Mouse (Mus musculus) ES-E14 (cell line): ENCODE measurements at regions not wholly inside any gene's neighbourhood (a gene's known extent, or its start where the extent isn't known, plus 50 kb on each side); places are given as distances from the start of the nearest gene placed in this dataset.

Source experiments
- DNase-seq: peaks from one replicate; pipeline ENCODE4 v3.0.0-alpha.2; 2013; ENCODE audit warnings: low read depth, low spot score
- H3K27ac ChIP-seq: 2 replicates; pipeline ENCODE4 v1.5.1; 2012; ENCODE audit warnings: low read depth, mild to moderate bottlenecking, low read length, moderate library complexity, mixed read lengths; ENCODE audit not compliant: poor library complexity, insufficient read depth, severe bottlenecking
- H3K36me3 ChIP-seq: 2 replicates; pipeline ENCODE4 v1.6.1; 2012; ENCODE audit warnings: mild to moderate bottlenecking, low read length, moderate library complexity, mixed read lengths; ENCODE audit not compliant: control insufficient read depth, poor library complexity, insufficient read depth, severe bottlenecking
- H3K4me1 ChIP-seq, 2 experiments: fragments of 150-350 bp in 1 of 2; sonication (generic) in 1 of 2; 2 replicates each; pipeline ENCODE4 v1.6.1; 2012; ENCODE audit warnings: low read length in 2 of 2, mild to moderate bottlenecking in 1 of 2, mixed read lengths in 1 of 2; ENCODE audit not compliant: control insufficient read depth in 2 of 2, insufficient read depth in 2 of 2, poor library complexity in 1 of 2
- H3K4me3 ChIP-seq, 2 experiments: fragments of 150-350 bp in 1 of 2; sonication (generic) in 1 of 2; 2 replicates each; pipeline ENCODE4 v1.5.1; 2012; ENCODE audit warnings: low read length in 2 of 2, low read depth in 1 of 2, mild to moderate bottlenecking in 1 of 2, mixed read lengths in 1 of 2; ENCODE audit not compliant: insufficient read depth in 1 of 2, poor library complexity in 1 of 2, severe bottlenecking in 1 of 2
- H3K9ac ChIP-seq: 2 replicates; pipeline ENCODE4 v1.6.1; 2012; ENCODE audit warnings: low read depth, mild to moderate bottlenecking, low read length, mixed read lengths; ENCODE audit not compliant: poor library complexity, insufficient read depth, severe bottlenecking
- H3K9me3 ChIP-seq: fragments of 150-350 bp; sonication (generic); 2 replicates; pipeline ENCODE4 v1.6.1; 2012; ENCODE audit warnings: low read depth, mild to moderate bottlenecking, low read length; ENCODE audit not compliant: control insufficient read depth, insufficient read depth
- CHD2 ChIP-seq: IDR thresholded peaks from 2 replicates; pipeline ENCODE4 v1.6.1; 2014; ENCODE audit warnings: mild to moderate bottlenecking, low read depth, low read length, inconsistent platforms
- HCFC1 ChIP-seq: IDR thresholded peaks from 2 replicates; pipeline ENCODE4 v1.6.1; 2012; ENCODE audit warnings: low read length, inconsistent platforms, borderline replicate concordance; ENCODE audit not compliant: insufficient read depth
- MAFK ChIP-seq: IDR thresholded peaks from 2 replicates; pipeline ENCODE4 v1.6.1; 2014; ENCODE audit warnings: mild to moderate bottlenecking, low read depth, low read length, inconsistent platforms; ENCODE audit not compliant: insufficient read depth
- ZC3H11A ChIP-seq: IDR thresholded peaks from 2 replicates; pipeline ENCODE4 v1.6.1; 2012; ENCODE audit warnings: low read depth, mild to moderate bottlenecking, inconsistent platforms, low read length, borderline replicate concordance
- ZNF384 ChIP-seq: IDR thresholded peaks from 2 replicates; pipeline ENCODE4 v1.6.1; 2012; ENCODE audit warnings: low read depth, low read length, inconsistent platforms
- in situ Hi-C, 2 experiments: fragments of 600-800 bp; cut with MboI; formaldehyde crosslinking; loops; one replicate each; pipeline ENCODE4 v1.15.1; 2025; ENCODE audit warnings: low sequenced_read_pairs in 2 of 2, inconsistent platforms in 1 of 2; ENCODE audit not compliant: unreplicated experiment in 2 of 2

- H3K4me1 ChIP-seq, result no peaks in the 10 kb centered on the region
- no peak for TF ChIP-seq CHD2
- TF ChIP-seq ZNF384, result no peak
- no peak for TF ChIP-seq ZC3H11A
- TF ChIP-seq HCFC1, result no peak
- no peak for TF ChIP-seq MAFK
- no peak overlapping the region for H3K9ac ChIP-seq
- H3K9me3 ChIP-seq, result no peaks in the 10 kb centered on the region
- H3K27ac ChIP-seq, result no peak overlapping the region
- H3K36me3 ChIP-seq, result no peaks in the 10 kb centered on the region
- H3K4me3 ChIP-seq, result no peak overlapping the region
- DNase-seq, result no peak
- in situ Hi-C loops, result no loop called here
These were observed 353.2 kb upstream of the Prickle1 start for GRCm38 (mm10) chr15:93948902-93949301.

DNA sequence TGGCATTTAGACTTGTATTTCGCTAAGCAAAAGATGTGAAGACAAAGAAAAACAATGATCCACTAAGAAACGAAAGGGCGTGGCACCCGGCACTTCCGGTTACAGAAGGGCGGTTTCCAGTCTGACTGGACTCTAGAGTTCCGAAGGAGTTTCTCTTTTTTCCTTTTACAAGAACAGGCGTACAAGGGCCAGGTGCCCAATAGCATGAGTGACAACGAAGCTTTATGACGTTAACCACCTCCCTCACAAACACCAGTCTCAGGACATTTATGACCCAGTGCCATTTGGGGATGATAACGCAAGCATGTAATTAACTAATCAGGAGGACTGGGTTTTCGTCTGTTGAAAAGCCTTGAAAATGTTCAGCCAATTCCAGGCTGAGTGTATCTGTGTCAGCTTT, 347.9 kb upstream of the Prickle1 start:
- Histone ChIP-seq H3K36me3 (no peaks in the 10 kb centered on the region), H3K27ac (no peak overlapping the region), H3K9ac (no peak overlapping the region), H3K9me3 (no peaks in the 10 kb centered on the region), H3K4me3 (no peak overlapping the region), H3K4me1 (no peaks in the 10 kb centered on the region)
- TF ChIP-seq CHD2, result no peak
- no peak for TF ChIP-seq HCFC1
- in situ Hi-C loops, result no loop called here
- no peak for DNase-seq

DNA sequence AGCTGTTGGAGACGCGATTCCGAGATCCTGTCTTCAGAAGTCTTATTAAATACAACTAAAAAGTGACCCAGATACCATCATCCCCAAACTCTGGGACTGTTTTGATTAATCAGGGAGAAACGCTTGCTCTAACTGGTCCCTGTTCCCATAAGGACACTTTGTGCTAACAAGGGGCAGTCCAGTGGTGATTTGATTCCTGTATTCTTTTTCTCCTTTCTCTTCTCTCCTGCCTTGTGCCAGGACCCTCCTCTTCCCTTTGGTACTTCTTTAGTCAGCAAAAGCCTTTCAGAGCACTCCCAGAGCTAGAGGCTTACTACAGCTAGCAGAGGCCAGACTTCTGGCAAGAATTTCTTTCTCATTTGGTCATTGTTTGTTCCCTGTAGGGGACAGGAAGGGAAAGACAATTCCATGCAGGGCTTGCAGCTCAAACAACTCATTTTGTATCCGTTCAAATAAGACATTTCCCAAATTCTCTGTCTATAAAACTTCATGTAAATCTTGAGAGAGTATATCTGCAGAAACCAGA, 337.3 kb upstream of the Prickle1 start:
- no peak overlapping the region for H3K9ac ChIP-seq
- TF ChIP-seq MAFK, result no peak
- TF ChIP-seq CHD2, result no peak
- no peak for TF ChIP-seq ZNF384
- no peak for TF ChIP-seq HCFC1
- TF ChIP-seq ZC3H11A, result no peak
- no peak overlapping the region for H3K27ac ChIP-seq
- in situ Hi-C loops, result no loop called here
- no peaks in the 10 kb centered on the region for H3K9me3 ChIP-seq
- no peak overlapping the region for H3K4me3 ChIP-seq
- H3K36me3 ChIP-seq, result no peaks in the 10 kb centered on the region
- DNase-seq, result no peak
- no peaks in the 10 kb centered on the region for H3K4me1 ChIP-seq

DNA sequence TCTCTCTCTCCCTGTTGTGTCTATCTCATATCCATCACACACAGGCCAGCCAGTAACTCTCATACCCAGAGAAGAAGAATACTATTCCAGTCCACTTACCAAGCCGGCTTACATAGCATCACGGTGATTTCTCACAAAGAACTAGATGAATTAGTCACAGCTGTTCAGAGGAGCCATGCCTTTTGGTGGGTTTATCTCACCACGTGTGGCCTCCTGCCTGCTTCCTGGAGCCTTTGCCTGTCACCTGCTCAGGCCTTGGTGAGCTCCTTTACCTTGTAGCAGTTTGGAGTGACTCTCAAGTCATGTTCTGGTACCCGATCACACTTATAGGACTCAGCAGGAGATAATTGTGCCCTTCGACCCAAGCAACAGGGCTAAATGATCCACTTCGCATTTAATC, 331.2 kb upstream of the Prickle1 start:
- Histone ChIP-seq H3K4me3 (no peak overlapping the region), H3K36me3 (no peaks in the 10 kb centered on the region), H3K27ac (no peak overlapping the region), H3K9me3 (no peaks in the 10 kb centered on the region), H3K4me1 (no peaks in the 10 kb centered on the region), H3K9ac (no peak overlapping the region)
- no peak for DNase-seq
- in situ Hi-C loops, result no loop called here
- TF ChIP-seq ZNF384 (no peak), MAFK (no peak), HCFC1 (no peak), ZC3H11A (no peak), CHD2 (no peak)

DNA sequence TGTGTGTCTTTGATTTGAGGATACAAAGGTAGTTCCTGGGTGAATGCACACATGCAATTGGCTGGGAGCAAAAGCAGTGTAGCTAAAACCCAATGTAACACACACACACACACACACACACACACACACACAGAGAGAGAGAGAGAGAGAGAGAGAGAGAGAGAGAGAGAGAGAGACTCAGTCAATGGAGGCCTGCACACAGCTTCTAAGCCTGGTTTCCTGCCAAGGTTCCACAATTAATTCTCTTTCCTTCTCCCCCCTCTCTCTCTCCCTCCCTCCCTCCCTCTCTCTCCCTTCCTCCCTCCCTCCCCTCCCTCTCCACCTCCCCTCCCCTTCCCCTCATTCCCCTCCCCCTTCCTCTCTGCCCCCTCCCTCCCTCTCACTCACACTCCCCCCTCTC, 330.6 kb upstream of the Prickle1 start:
- TF ChIP-seq ZC3H11A (no peak), HCFC1 (no peak), MAFK (no peak), CHD2 (no peak), ZNF384 (no peak)
- no peak overlapping the region for H3K9ac ChIP-seq
- in situ Hi-C loops, result no loop called here
- H3K4me1 ChIP-seq, result no peaks in the 10 kb centered on the region
- no peaks in the 10 kb centered on the region for H3K9me3 ChIP-seq
- no peak overlapping the region for H3K27ac ChIP-seq
- DNase-seq, result no peak
- H3K4me3 ChIP-seq, result no peak overlapping the region
- no peaks in the 10 kb centered on the region for H3K36me3 ChIP-seq
